Mouse (Mus musculus): ENCODE results near the gene Gys2.

- TF ChIP-seq CTCF (IDR thresholded peaks at IDR 0.05; ENCODE audit: low read depth) (no peak), EP300 (IDR thresholded peaks at IDR 0.05; ENCODE audit: low read depth) (no peak)
These were observed 10.7 kb downstream of the Gys2 start for GRCm38 (mm10) chr6:142462194-142462593.

Measured in liver, postnatal 0 days (tissue).